33 mouse cellular contexts compared by ENCODE assay signal in genomic region chr5:138258993-138259392, GRCm38 (mm10). TPM values are rescaled to one million over a fixed set of nuclear protein-coding genes. Genes with fewer than 3 reads are reported as not detected.
DNase-seq lines count a peak whose midpoint lies in the region; ATAC-seq lines count a peak whose summit lies in the region.
"Had no signal": no experiment of that assay in that cellular context is flagged by ENCODE, and none has a peak within 500 bp of the region (broad histone marks: within the 10 kb centered on the region; RNA-seq: fewer than 3 reads in every experiment).

No protein-coding gene starts in this region.

- H3K4me3 ChIP-seq in heart, embryonic 14.5 days (ENCODE audit: control insufficient read depth in 1 of 2, insufficient read depth in 1 of 2, low read depth in 1 of 2, low read length in 2 of 2) = no peak overlapping the region
- H3K4me3 ChIP-seq in midbrain, embryonic 10.5 days = 0 out of 2 replicates have a peak overlapping the region, but pooled peaks have one; percentile 2
- no peak overlapping the region for H3K4me3 ChIP-seq in midbrain, embryonic 16.5 days (ENCODE audit: low read depth, low read length)
- H3K4me3 ChIP-seq: erythroblast, embryonic 14.5 days; heart, embryonic 15.5 days; hindbrain, embryonic 10.5 days; hindbrain, embryonic 15.5 days; layer of hippocampus, adult 2 months; left cerebral cortex, adult 2 months; midbrain, embryonic 15.5 days had no signal

- DNase-seq in heart, adult 11 months = peak; percentile 87
- no peak for DNase-seq in heart, adult 9 months (ENCODE audit: low spot score in 2 of 2)
- no peak for DNase-seq in heart, postnatal 25 days (ENCODE audit: low spot score)
- DNase-seq in midbrain, embryonic 10.5 days (ENCODE audit: low spot score) = no peak
- no peak for DNase-seq in lung, postnatal 4 days
- DNase-seq: adrenal gland, postnatal 25 days; cerebellum, adult 18-20 months; cerebellum, postnatal 10 days; forebrain, postnatal 0 days; kidney, adult 11 months; kidney, postnatal 25 days; lung, adult 18-20 months; spleen, adult 18-20 months; thymus, postnatal 14 days had no signal

- peak overlapping the region in 1 of 2 experiments; percentile 9; a peak in 1 of 4 replicates for H3K27ac ChIP-seq in heart, embryonic 14.5 days (replicated peaks in 1 of 2; ENCODE audit: control insufficient read depth in 1 of 2, insufficient read depth in 1 of 2, low read depth in 2 of 2, low read length in 2 of 2)
- H3K27ac ChIP-seq in midbrain, embryonic 10.5 days (replicated peaks) = no peak overlapping the region
- H3K27ac ChIP-seq in midbrain, embryonic 16.5 days (ENCODE audit: low read length) = no peak overlapping the region
- H3K27ac ChIP-seq: heart, embryonic 15.5 days; hindbrain, embryonic 10.5 days; hindbrain, embryonic 15.5 days; layer of hippocampus, adult 2 months; left cerebral cortex, adult 2 months; midbrain, embryonic 15.5 days had no signal

- H3K9ac ChIP-seq in heart, embryonic 14.5 days (ENCODE audit: low read length) = 0 out of 2 replicates have a peak overlapping the region, but pooled peaks have one; percentile 11
- no peak overlapping the region for H3K9ac ChIP-seq in midbrain, embryonic 16.5 days (ENCODE audit: low read depth, low read length)
- H3K9ac ChIP-seq: forebrain, postnatal 0 days; heart, embryonic 15.5 days; hindbrain, embryonic 15.5 days; midbrain, embryonic 15.5 days had no signal

- intact Hi-C loops in heart, postnatal 25 days (cut with DNase I) = loop anchor here (5.0 kb wide), 1 partner anchor 363 kb away; the partner anchor contains the start of gene A430033K04Rik

- H3K27me3 ChIP-seq in heart, embryonic 14.5 days (ENCODE audit: control insufficient read depth, insufficient read depth, low read length) = no peaks in the 10 kb centered on the region
- H3K27me3 ChIP-seq in midbrain, embryonic 10.5 days (ENCODE audit: low read depth, poor library complexity, severe bottlenecking) = no peaks in the 10 kb centered on the region
- no peaks in the 10 kb centered on the region for H3K27me3 ChIP-seq in midbrain, embryonic 16.5 days (ENCODE audit: control insufficient read depth, insufficient read depth, low read depth, low read length)
- H3K27me3 ChIP-seq: heart, embryonic 15.5 days; hindbrain, embryonic 15.5 days; midbrain, embryonic 15.5 days had no signal

- H3K9me3 ChIP-seq in heart, embryonic 14.5 days (ENCODE audit: control insufficient read depth, low read length) = no peaks in the 10 kb centered on the region
- H3K9me3 ChIP-seq in midbrain, embryonic 10.5 days (replicated peaks) = no peaks in the 10 kb centered on the region
- H3K9me3 ChIP-seq in midbrain, embryonic 16.5 days (replicated peaks; ENCODE audit: control insufficient read depth, low read length, poor library complexity, severe bottlenecking) = no peaks in the 10 kb centered on the region
- H3K9me3 ChIP-seq: heart, embryonic 15.5 days; hindbrain, embryonic 10.5 days; hindbrain, embryonic 15.5 days; midbrain, embryonic 15.5 days had no signal

- no peak for ATAC-seq in heart, embryonic 14.5 days (ENCODE audit: insufficient number of reproducible peaks, insufficient read depth, low FRiP score, low read depth)
- no peak for ATAC-seq in midbrain, embryonic 16.5 days
- ATAC-seq: forebrain, postnatal 0 days; inflammation-experienced regulatory T-cells, adult 6 months; lung, postnatal 0 days; midbrain, embryonic 15.5 days had no signal

- peaks cover 26 to 38% of the 10 kb centered on the region in 2 experiments for H3K4me1 ChIP-seq in heart, embryonic 14.5 days (ENCODE audit: control insufficient read depth in 2 of 2, insufficient read depth in 2 of 2, low read length in 2 of 2)
- peaks cover 38% of the 10 kb centered on the region for H3K4me1 ChIP-seq in midbrain, embryonic 10.5 days
- H3K4me1 ChIP-seq in midbrain, embryonic 16.5 days (ENCODE audit: control insufficient read depth, insufficient read depth, low read length) = peaks cover 26% of the 10 kb centered on the region

- peaks cover 43% of the 10 kb centered on the region for H3K36me3 ChIP-seq in heart, embryonic 14.5 days (ENCODE audit: control insufficient read depth, insufficient read depth, low read length)
- peaks cover 56% of the 10 kb centered on the region for H3K36me3 ChIP-seq in midbrain, embryonic 10.5 days
- peaks cover 16% of the 10 kb centered on the region; the same call in 1 of the 2 replicates for H3K36me3 ChIP-seq in midbrain, embryonic 16.5 days (ENCODE audit: control insufficient read depth, insufficient read depth, low read length)

- 42% methylated on average over 7 of the region's 7 CpGs for WGBS in heart, embryonic 14.5 days
- 84% methylated on average over 7 of the region's 7 CpGs for WGBS in midbrain, embryonic 10.5 days
- WGBS in midbrain, embryonic 16.5 days = 85% methylated on average over 7 of the region's 7 CpGs

- H3K4me2 ChIP-seq in heart, embryonic 14.5 days (ENCODE audit: low read length) = no peak overlapping the region
- no peak overlapping the region for H3K4me2 ChIP-seq in midbrain, embryonic 16.5 days (ENCODE audit: low read length)
- H3K4me2 ChIP-seq: heart, embryonic 15.5 days; hindbrain, embryonic 15.5 days; midbrain, embryonic 15.5 days had no signal

RNA-seq across cellular contexts. Expression of gene Lamtor4, which starts 3.7 kb away (rescaled TPM):
- polyA plus RNA-seq in heart, embryonic 14.5 days (2014; fragmentation: Nextera tagmentation; extraction: Ambion mirVana) = 80.5 and 93.6 TPM in 2 replicates
- total RNA-seq in heart, postnatal 25 days (2021) = 10 to 100 TPM; 55.3 to 61.0 TPM
- polyA plus RNA-seq in midbrain, embryonic 10.5 days (2016; fragmentation: Nextera tagmentation; extraction: Ambion mirVana) = 47.9 and 48.5 TPM in 2 replicates
- 95.4 and 101 TPM in 2 replicates for polyA plus RNA-seq in midbrain, embryonic 16.5 days (2015; fragmentation: Nextera tagmentation; extraction: Ambion mirVana)

RNA-seq across cellular contexts. Expression of gene BC037034, which starts 4.8 kb away (rescaled TPM):
- 2.9 and 3.3 TPM in 2 replicates for polyA plus RNA-seq in heart, embryonic 14.5 days (2014; fragmentation: Nextera tagmentation; extraction: Ambion mirVana)
- 1 to 10 TPM; 3.1 to 3.8 TPM for total RNA-seq in heart, postnatal 25 days (2021)
- 6.9 and 7.3 TPM in 2 replicates for polyA plus RNA-seq in midbrain, embryonic 10.5 days (2016; fragmentation: Nextera tagmentation; extraction: Ambion mirVana)
- 14.7 and 15.6 TPM in 2 replicates for polyA plus RNA-seq in midbrain, embryonic 16.5 days (2015; fragmentation: Nextera tagmentation; extraction: Ambion mirVana)

RNA-seq across cellular contexts. Expression of gene Gal3st4, which starts 13.6 kb away (rescaled TPM):
- 0.57 and 0.75 TPM in 2 replicates for polyA plus RNA-seq in heart, embryonic 14.5 days (2014; fragmentation: Nextera tagmentation; extraction: Ambion mirVana)
- total RNA-seq in heart, postnatal 25 days (2021) = under 1 TPM; 0.14 to 0.26 TPM
- 7.1 and 7.3 TPM in 2 replicates for polyA plus RNA-seq in midbrain, embryonic 10.5 days (2016; fragmentation: Nextera tagmentation; extraction: Ambion mirVana)
- polyA plus RNA-seq in midbrain, embryonic 16.5 days (2015; fragmentation: Nextera tagmentation; extraction: Ambion mirVana) = 1.8 and 2.3 TPM in 2 replicates
- total RNA-seq: adrenal gland, postnatal 25 days; common myeloid progenitor, adult 5-6 weeks; neutrophil, adult 5-6 weeks had no signal
- polyA plus RNA-seq: erythroblast, embryonic 14.5 days had no signal

RNA-seq across cellular contexts. Expression of gene Gm43720, which starts 20.8 kb away (rescaled TPM):
- polyA plus RNA-seq in heart, embryonic 14.5 days (2014; fragmentation: Nextera tagmentation; extraction: Ambion mirVana) = 0.05 TPM in 1 of 2 replicates, not detected in the other
- not detected for total RNA-seq in heart, postnatal 25 days (2021)
- 0.10 TPM in 2 replicates for polyA plus RNA-seq in midbrain, embryonic 10.5 days (2016; fragmentation: Nextera tagmentation; extraction: Ambion mirVana)
- 0.09 and 0.27 TPM in 2 replicates for polyA plus RNA-seq in midbrain, embryonic 16.5 days (2015; fragmentation: Nextera tagmentation; extraction: Ambion mirVana)
- total RNA-seq: adrenal gland, adult 18-20 months; adrenal gland, postnatal 25 days; common myeloid progenitor, adult 5-6 weeks; gastrocnemius, adult 8-10 months; gastrocnemius, postnatal 4 days; neutrophil, adult 5-6 weeks had no signal
- polyA plus RNA-seq: erythroblast, embryonic 14.5 days; kidney, embryonic 14.5 days; neural tube, embryonic 11.5 days; urinary bladder, adult 2 months had no signal

RNA-seq across cellular contexts. Expression of gene Gpc2, which starts 20.8 kb away (rescaled TPM):
- 1.3 and 1.5 TPM in 2 replicates for polyA plus RNA-seq in heart, embryonic 14.5 days (2014; fragmentation: Nextera tagmentation; extraction: Ambion mirVana)
- under 1 TPM; 0.08 to 0.18 TPM for total RNA-seq in heart, postnatal 25 days (2021)
- polyA plus RNA-seq in midbrain, embryonic 10.5 days (2016; fragmentation: Nextera tagmentation; extraction: Ambion mirVana) = 42.9 and 68.5 TPM in 2 replicates
- polyA plus RNA-seq in midbrain, embryonic 16.5 days (2015; fragmentation: Nextera tagmentation; extraction: Ambion mirVana) = 179 and 220 TPM in 2 replicates
